Mouse (Mus musculus): ENCODE measurements around the gene Aloxe3.

GRCm38 (mm10) chr11:69089616-69090290 is 35.9 kb upstream of the Aloxe3 start:
- no peak for TF ChIP-seq MAFK (IDR thresholded peaks at IDR 0.05; ENCODE audit: borderline replicate concordance, low read depth, low read length)
- no peak for TF ChIP-seq CTCF (IDR thresholded peaks at IDR 0.05 in 2 of 3, conservative IDR thresholded peaks at IDR 0.05 in 1 of 3; ENCODE audit: control insufficient read depth in 1 of 3, insufficient read depth in 1 of 3, low read depth in 2 of 3, low read length in 3 of 3, poor library complexity in 1 of 3, severe bottlenecking in 1 of 3)
- TF ChIP-seq USF2 (IDR thresholded peaks at IDR 0.05; ENCODE audit: borderline replicate concordance in 1 of 2, insufficient read depth in 1 of 2, low read depth in 1 of 2, low read length in 2 of 2), result no peak
- no peak for TF ChIP-seq SMC3 (IDR thresholded peaks at IDR 0.05; ENCODE audit: low read depth, low read length)
